Mouse (Mus musculus): Measurements from ENCODE around the gene Mark3. TPM values are rescaled to one million over a fixed set of nuclear protein-coding genes. Genes with fewer than 3 reads are reported as not detected.
"Not testable (repeated sequence)": the region's sequence is repeated elsewhere in the genome, so short reads cannot be mapped to it uniquely, and the experiment has no call there.

Mark3 gene
- polyA plus RNA-seq, 1 experiment from 2014 or later, result 25.7 TPM

- not testable (repeated sequence) for H3K4me3 ChIP-seq (ENCODE audit: low read length); H3K27ac ChIP-seq (ENCODE audit: low read length); ATAC-seq (replicated peaks; ENCODE audit: extremely low read depth, insufficient read depth, low FRiP score); H3K9ac ChIP-seq (ENCODE audit: low read length); H3K36me3 ChIP-seq (ENCODE audit: control insufficient read depth, insufficient read depth); H3K4me1 ChIP-seq (ENCODE audit: control insufficient read depth, insufficient read depth, low read length); H3K9me3 ChIP-seq (replicated peaks; ENCODE audit: control insufficient read depth, low read length); H3K27me3 ChIP-seq (ENCODE audit: control insufficient read depth, insufficient read depth, low read length); H3K4me2 ChIP-seq (ENCODE audit: low read depth, low read length)
- 76% methylated on average over 4 of the region's 5 CpGs for WGBS
Observed at GRCm38 (mm10) chr12:111555893-111556292, 18.4 kb upstream of the Mark3 start.

GRCm38 (mm10) chr12:111557538-111557937 lies 16.8 kb upstream of the Mark3 start:
- Histone ChIP-seq H3K4me3 (ENCODE audit: low read length) (no peak overlapping the region), H3K9ac (ENCODE audit: low read length) (no peak overlapping the region), H3K4me2 (ENCODE audit: low read depth, low read length) (no peak overlapping the region), H3K27me3 (ENCODE audit: control insufficient read depth, insufficient read depth, low read length) (no peaks in the 10 kb centered on the region), H3K36me3 (ENCODE audit: control insufficient read depth, insufficient read depth) (no peaks in the 10 kb centered on the region), H3K27ac (ENCODE audit: low read length) (no peak overlapping the region), H3K4me1 (ENCODE audit: control insufficient read depth, insufficient read depth, low read length) (peaks cover 12% of the 10 kb centered on the region), H3K9me3 (replicated peaks; ENCODE audit: control insufficient read depth, low read length) (no peaks in the 10 kb centered on the region)
- WGBS, result 69% methylated on average over 6 of the region's 6 CpGs
- ATAC-seq (replicated peaks; ENCODE audit: extremely low read depth, insufficient read depth, low FRiP score), result no peak

GRCm38 (mm10) chr12:111558655-111559054 lies 15.7 kb upstream of the Mark3 start:
- WGBS, result 53% methylated on average over 2 of the region's 2 CpGs
- Histone ChIP-seq H3K27ac (ENCODE audit: low read length) (no peak overlapping the region), H3K4me3 (ENCODE audit: low read length) (no peak overlapping the region), H3K27me3 (ENCODE audit: control insufficient read depth, insufficient read depth, low read length) (no peaks in the 10 kb centered on the region), H3K4me2 (ENCODE audit: low read depth, low read length) (no peak overlapping the region), H3K4me1 (ENCODE audit: control insufficient read depth, insufficient read depth, low read length) (peaks cover 18% of the 10 kb centered on the region), H3K9ac (ENCODE audit: low read length) (no peak overlapping the region), H3K9me3 (replicated peaks; ENCODE audit: control insufficient read depth, low read length) (no peaks in the 10 kb centered on the region), H3K36me3 (ENCODE audit: control insufficient read depth, insufficient read depth) (no peaks in the 10 kb centered on the region)
- ATAC-seq (replicated peaks; ENCODE audit: extremely low read depth, insufficient read depth, low FRiP score), result no peak

GRCm38 (mm10) chr12:111559647-111560258 lies 14.6 kb upstream of the Mark3 start:
- H3K4me1 ChIP-seq (ENCODE audit: control insufficient read depth, insufficient read depth, low read length), result peaks cover 18% of the 10 kb centered on the region
- peak overlapping the region; percentile 35 for H3K4me3 ChIP-seq (ENCODE audit: low read length)
- no peaks in the 10 kb centered on the region for H3K27me3 ChIP-seq (ENCODE audit: control insufficient read depth, insufficient read depth, low read length)
- ATAC-seq (replicated peaks; ENCODE audit: extremely low read depth, insufficient read depth, low FRiP score), result 0 out of 2 replicates have a peak, but pooled peaks have one; percentile 31
- peak overlapping the region; percentile 55 for H3K4me2 ChIP-seq (ENCODE audit: low read depth, low read length)
- H3K9ac ChIP-seq (ENCODE audit: low read length), result peak overlapping the region; percentile 60
- no peaks in the 10 kb centered on the region for H3K36me3 ChIP-seq (ENCODE audit: control insufficient read depth, insufficient read depth)
- no peaks in the 10 kb centered on the region for H3K9me3 ChIP-seq (replicated peaks; ENCODE audit: control insufficient read depth, low read length)
- H3K27ac ChIP-seq (ENCODE audit: low read length), result no peak overlapping the region
- 38% methylated on average over 18 of the region's 18 CpGs for WGBS

GRCm38 (mm10) chr12:111560286-111560685 lies 14.0 kb upstream of the Mark3 start:
- Histone ChIP-seq H3K4me3 (ENCODE audit: low read length) (no peak overlapping the region), H3K9ac (ENCODE audit: low read length) (no peak overlapping the region), H3K27ac (ENCODE audit: low read length) (no peak overlapping the region), H3K4me1 (ENCODE audit: control insufficient read depth, insufficient read depth, low read length) (peaks cover 18% of the 10 kb centered on the region), H3K36me3 (ENCODE audit: control insufficient read depth, insufficient read depth) (no peaks in the 10 kb centered on the region), H3K9me3 (replicated peaks; ENCODE audit: control insufficient read depth, low read length) (no peaks in the 10 kb centered on the region), H3K27me3 (ENCODE audit: control insufficient read depth, insufficient read depth, low read length) (no peaks in the 10 kb centered on the region), H3K4me2 (ENCODE audit: low read depth, low read length) (no peak overlapping the region)
- ATAC-seq (replicated peaks; ENCODE audit: extremely low read depth, insufficient read depth, low FRiP score), result no peak
- WGBS, result 68% methylated on average over 5 of the region's 5 CpGs

- H3K27ac ChIP-seq (ENCODE audit: low read length), result peak overlapping the region; percentile 74
- peaks cover 18% of the 10 kb centered on the region for H3K4me1 ChIP-seq (ENCODE audit: control insufficient read depth, insufficient read depth, low read length)
- no peaks in the 10 kb centered on the region for H3K9me3 ChIP-seq (replicated peaks; ENCODE audit: control insufficient read depth, low read length)
- H3K27me3 ChIP-seq (ENCODE audit: control insufficient read depth, insufficient read depth, low read length), result no peaks in the 10 kb centered on the region
- WGBS, result 29% methylated on average over 4 of the region's 4 CpGs
- H3K9ac ChIP-seq (ENCODE audit: low read length), result no peak overlapping the region
- H3K4me2 ChIP-seq (ENCODE audit: low read depth, low read length), result 0 out of 2 replicates have a peak overlapping the region, but pooled peaks have one; percentile 1
- no peaks in the 10 kb centered on the region for H3K36me3 ChIP-seq (ENCODE audit: control insufficient read depth, insufficient read depth)
- no peak overlapping the region for H3K4me3 ChIP-seq (ENCODE audit: low read length)
- peak; percentile 81 for ATAC-seq (replicated peaks; ENCODE audit: extremely low read depth, insufficient read depth, low FRiP score)
Observed at GRCm38 (mm10) chr12:111562276-111562814, 12.0 kb upstream of the Mark3 start.

GRCm38 (mm10) chr12:111563076-111563629 lies 11.2 kb upstream of the Mark3 start:
- ATAC-seq (replicated peaks; ENCODE audit: extremely low read depth, insufficient read depth, low FRiP score), result no peak
- 31% methylated on average over 5 of the region's 5 CpGs for WGBS
- Histone ChIP-seq H3K9ac (ENCODE audit: low read length) (no peak overlapping the region), H3K4me2 (ENCODE audit: low read depth, low read length) (no peak overlapping the region), H3K4me3 (ENCODE audit: low read length) (no peak overlapping the region), H3K36me3 (ENCODE audit: control insufficient read depth, insufficient read depth) (no peaks in the 10 kb centered on the region), H3K4me1 (ENCODE audit: control insufficient read depth, insufficient read depth, low read length) (peaks cover 18% of the 10 kb centered on the region), H3K27ac (ENCODE audit: low read length) (peak overlapping the region; percentile 74), H3K9me3 (replicated peaks; ENCODE audit: control insufficient read depth, low read length) (no peaks in the 10 kb centered on the region), H3K27me3 (ENCODE audit: control insufficient read depth, insufficient read depth, low read length) (no peaks in the 10 kb centered on the region)

GRCm38 (mm10) chr12:111565363-111565762 lies 9.0 kb upstream of the Mark3 start:
- Histone ChIP-seq H3K9me3 (replicated peaks; ENCODE audit: control insufficient read depth, low read length) (no peaks in the 10 kb centered on the region), H3K9ac (ENCODE audit: low read length) (no peak overlapping the region), H3K4me2 (ENCODE audit: low read depth, low read length) (no peak overlapping the region), H3K4me1 (ENCODE audit: control insufficient read depth, insufficient read depth, low read length) (peaks cover 17% of the 10 kb centered on the region), H3K4me3 (ENCODE audit: low read length) (no peak overlapping the region), H3K27ac (ENCODE audit: low read length) (no peak overlapping the region), H3K27me3 (ENCODE audit: control insufficient read depth, insufficient read depth, low read length) (no peaks in the 10 kb centered on the region), H3K36me3 (ENCODE audit: control insufficient read depth, insufficient read depth) (no peaks in the 10 kb centered on the region)
- no peak for ATAC-seq (replicated peaks; ENCODE audit: extremely low read depth, insufficient read depth, low FRiP score)
- 75% methylated on average over 5 of the region's 5 CpGs for WGBS

GRCm38 (mm10) chr12:111568836-111569235 lies 5.5 kb upstream of the Mark3 start:
- 37% methylated on average over 11 of the region's 11 CpGs for WGBS
- Histone ChIP-seq H3K9me3 (replicated peaks; ENCODE audit: control insufficient read depth, low read length) (no peaks in the 10 kb centered on the region), H3K9ac (ENCODE audit: low read length) (0 out of 2 replicates have a peak overlapping the region, but pooled peaks have one; percentile 36), H3K4me1 (ENCODE audit: control insufficient read depth, insufficient read depth, low read length) (peaks cover 8% of the 10 kb centered on the region), H3K4me3 (ENCODE audit: low read length) (no peak overlapping the region), H3K27ac (ENCODE audit: low read length) (no peak overlapping the region), H3K4me2 (ENCODE audit: low read depth, low read length) (no peak overlapping the region), H3K27me3 (ENCODE audit: control insufficient read depth, insufficient read depth, low read length) (no peaks in the 10 kb centered on the region), H3K36me3 (ENCODE audit: control insufficient read depth, insufficient read depth) (no peaks in the 10 kb centered on the region)
- ATAC-seq (replicated peaks; ENCODE audit: extremely low read depth, insufficient read depth, low FRiP score), result no peak; the same call in 1 of the 2 replicates
